Mouse (Mus musculus) adipocyte (in vitro differentiated cells): ENCODE results near the gene Etv6.
"Not testable (repeated sequence)": the region's sequence is repeated elsewhere in the genome, so short reads cannot be mapped to it uniquely, and the experiment has no call there.

Experiments
- DNase-seq: peaks from one replicate; pipeline ENCODE4 v3.0.0-alpha.2; 2016; ENCODE audit warnings: low spot score

Etv6 gene

DNA sequence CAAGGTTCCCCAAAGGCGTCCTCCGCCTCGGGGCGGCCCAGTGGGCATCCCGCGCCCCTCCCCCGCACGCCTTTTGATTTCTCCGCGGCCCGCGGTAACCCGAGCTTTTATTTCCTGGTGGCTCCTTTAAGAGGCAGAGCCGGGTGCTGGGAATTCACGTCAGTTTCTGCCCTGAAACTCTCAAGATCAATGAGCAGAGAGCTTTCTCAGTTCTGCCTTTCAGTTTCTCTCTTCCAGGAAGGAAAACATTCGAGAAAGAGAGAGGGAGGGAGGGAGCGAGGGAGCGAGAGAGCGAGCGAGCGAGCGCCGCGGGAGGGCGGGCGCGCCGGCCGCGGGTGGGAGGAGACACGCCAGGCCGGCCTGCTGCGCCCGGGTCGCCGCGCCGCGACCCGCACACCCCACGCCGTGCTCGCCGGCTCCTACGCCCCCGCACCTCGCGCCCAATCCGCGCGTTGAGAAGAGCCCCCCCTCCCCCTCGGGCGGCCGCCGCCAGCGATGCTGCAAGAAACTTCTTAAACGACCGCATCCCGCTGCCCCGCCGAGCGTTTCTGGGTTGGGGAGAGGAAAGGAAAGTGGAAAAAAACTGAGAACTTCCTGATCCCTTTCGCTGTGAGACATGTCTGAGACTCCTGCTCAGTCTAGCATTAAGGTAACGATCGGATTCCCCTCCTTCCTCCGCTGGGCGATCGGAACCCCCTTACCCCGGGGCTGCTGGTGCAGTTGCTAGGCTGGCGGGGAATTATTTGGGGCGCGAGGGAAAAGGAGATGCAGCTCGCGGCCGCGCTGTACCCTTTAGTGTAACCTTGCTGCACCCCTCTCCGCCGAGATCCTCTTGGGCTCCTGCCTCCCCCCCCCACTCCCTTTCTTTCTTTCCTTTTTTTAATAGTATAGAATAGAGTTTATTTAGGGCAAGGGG is at the start of gene Etv6:
Etv6 (plus strand) TSS at position 211 of the 916 bp plus-strand sequence.
- DNase-seq: peak; percentile 93

DNA sequence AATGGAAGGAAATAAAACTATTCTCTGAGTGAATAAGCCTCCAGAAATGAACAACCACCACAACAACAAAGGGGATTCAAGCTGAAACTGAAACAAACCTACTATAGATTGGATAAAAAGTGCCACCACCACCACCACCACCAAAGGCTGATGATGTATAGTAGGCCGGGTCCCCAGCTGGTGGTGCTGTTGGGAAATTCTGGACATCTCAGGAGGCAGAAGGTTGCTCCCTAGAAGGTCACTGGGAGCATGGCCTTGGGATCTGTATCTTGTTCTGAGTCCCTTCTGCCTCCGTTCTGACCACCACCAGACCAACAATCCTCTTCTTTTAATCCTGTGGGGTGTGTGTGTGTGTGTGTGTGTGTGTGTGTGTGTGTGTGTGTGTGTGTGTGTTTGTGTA is 49.3 kb upstream of the Etv6 start:
- no peak for DNase-seq

DNA sequence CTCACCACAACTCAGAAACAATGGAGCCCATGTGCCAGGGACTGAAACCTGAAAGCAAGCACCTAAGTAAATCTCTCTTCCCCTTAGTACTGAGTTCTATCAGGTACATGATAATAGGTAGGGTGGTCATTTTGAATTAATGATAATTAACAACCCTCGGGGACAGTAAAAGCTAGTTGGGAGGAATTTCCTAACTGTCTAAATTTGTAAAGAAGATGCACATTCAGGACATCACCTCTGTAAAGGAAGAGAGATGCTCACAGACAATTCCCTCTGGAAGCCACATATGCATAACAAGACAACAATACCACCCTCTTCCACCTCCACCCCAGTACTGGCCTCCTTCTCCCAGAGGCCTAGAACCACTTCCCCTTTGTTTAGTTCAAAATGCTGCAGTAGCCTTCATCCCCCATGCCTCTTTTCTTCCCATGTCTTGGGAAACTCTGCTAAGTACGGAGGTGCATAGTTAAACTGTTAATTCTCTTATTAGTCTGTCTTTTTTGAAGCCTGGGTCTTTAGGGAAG is 48.4 kb upstream of the Etv6 start:
- DNase-seq: no peak

DNA sequence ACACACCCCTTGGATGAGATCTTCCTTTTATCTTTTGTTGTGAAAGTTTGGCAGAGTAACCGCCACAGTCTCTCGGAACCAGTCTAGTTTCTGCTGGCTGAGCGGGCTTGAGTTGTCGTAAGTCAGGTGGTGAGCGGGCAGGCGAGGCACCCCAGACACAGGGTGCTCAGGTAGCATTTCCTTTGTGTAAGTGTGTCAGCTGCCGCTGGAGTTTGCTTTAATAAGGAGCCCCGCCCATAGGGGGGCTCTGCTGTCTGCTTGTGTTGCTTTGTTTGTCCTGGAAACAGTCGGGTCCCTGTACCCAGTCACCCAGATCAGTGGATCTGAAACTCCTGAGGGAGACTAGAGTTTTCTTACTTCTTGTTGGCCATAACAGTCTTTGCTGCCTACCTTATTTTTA is 47.5 kb upstream of the Etv6 start:
- no peak for DNase-seq

DNA sequence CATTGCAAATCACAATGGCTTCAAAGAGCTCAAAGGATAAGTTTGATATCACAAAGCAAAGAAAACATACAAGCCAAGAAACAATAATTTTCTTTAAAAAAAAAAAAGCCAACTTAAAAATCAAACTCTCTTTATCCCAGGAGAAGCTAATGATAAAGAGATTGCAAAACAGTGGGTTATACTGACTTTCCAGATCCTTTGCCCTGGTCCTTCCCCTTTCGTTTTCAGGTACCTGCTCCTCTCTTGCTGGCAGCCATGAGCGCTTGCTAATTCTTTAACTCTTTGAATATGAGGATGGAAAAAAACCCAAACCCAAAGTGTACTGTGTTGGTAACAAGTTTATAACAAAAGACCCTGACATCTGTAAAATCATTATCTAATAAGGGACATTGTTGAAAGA is 38.0 kb upstream of the Etv6 start:
- DNase-seq: no peak

DNA sequence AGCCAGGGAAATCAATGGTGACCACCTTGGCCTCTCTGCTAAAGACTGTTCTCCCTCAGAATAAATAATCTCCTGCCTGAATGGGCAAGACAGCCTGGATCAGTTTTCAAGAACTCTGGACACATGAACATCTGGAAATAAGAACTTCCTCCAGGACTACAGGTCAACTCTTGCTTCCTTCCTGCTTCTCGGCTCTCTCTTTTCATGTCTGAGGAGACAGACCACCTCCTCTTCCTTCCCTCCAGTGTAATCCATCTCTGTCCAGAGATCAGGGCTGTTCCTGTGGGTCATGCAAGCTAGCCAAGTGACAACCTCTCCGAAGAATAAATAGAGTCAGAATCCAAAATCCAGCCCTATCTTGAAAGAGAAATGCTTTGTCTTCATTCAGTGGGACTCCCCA is 37.6 kb upstream of the Etv6 start:
- no peak for DNase-seq

DNA sequence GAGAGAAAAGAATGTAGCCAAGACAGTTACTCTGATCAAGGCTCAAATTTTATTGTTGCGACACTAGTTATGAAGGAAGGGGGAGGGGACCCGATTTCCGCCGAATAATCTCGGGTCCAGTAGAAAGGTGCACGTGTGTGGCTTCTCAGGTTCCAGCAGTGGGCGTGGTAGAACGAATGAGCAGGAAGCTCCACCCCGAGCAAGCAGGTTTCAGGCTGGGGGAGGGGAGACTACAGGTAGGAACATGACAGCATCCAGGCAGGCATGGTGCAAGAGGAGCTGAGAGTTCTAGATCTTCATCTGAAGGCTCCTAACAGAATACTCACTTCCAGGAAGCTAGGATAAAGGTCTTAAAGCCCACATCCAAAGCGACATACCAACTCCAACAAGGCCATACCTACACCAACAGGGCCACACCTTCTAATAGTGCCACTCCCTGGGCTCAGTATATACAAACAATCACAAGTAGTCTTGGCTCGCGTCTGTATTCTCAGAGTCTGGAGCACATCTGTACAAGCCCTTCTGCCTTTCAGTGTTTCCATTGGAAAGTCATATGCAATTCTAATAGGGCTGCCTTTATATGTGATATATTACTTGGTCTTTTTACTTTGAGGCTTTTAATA is 20.9 kb upstream of the Etv6 start:
- not testable (repeated sequence) for DNase-seq

DNA sequence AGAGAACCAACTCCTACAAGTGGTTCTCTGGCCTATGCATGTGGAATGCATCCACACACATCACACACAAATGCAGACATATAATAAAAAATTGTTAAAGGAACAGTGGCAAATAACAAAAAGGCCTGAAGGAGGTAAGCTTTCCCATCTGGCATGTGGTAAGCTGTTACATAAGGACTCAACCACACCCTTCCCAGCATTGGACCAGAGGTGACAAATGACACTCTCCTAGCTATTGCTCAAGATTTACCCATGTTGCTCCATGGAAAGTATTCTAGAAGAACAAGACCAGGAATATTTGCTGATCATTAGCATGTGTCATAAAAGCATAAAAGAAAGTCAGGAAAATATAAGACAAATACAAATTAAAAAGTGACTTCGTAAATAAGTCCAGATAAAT is 16.7 kb upstream of the Etv6 start:
- DNase-seq: peak; percentile 85

DNA sequence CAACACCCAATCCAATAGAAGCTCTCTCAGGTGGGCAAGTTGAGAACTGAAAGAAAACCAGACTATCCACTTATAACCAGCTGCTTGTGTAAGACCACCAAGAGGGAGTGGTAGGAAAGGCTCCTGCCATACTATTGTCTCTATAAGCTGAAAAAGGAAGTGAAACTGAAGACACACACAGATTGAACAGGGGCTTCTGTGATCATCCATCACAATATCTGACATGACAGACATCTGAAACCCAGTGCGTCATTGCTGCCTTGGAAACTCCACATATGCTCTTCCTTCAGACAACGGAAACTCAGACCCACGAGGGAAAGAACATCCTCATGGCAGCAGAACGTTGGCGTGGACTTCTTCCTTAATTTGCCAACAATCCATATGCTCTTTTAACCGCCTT is 14.7 kb upstream of the Etv6 start:
- DNase-seq: no peak

DNA sequence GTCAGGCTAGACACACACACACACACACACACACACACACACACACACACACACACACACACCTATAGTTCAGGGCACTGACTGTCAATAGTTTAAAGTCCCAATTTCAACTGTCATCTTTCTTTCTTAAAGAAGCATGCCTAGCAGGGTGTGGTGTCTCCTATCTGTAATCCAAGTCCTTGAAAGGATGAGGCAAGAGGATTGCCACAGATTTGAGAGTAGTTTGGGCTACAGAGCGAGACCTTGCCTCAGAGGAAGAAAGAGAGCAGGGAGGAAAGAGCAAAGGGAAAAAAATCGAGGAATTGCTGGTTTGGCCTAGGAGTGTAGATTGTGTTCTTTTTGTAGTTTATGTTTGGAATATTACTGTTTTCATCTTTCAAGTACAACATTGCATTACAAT is 9.2 kb upstream of the Etv6 start:
- DNase-seq: no peak

DNA sequence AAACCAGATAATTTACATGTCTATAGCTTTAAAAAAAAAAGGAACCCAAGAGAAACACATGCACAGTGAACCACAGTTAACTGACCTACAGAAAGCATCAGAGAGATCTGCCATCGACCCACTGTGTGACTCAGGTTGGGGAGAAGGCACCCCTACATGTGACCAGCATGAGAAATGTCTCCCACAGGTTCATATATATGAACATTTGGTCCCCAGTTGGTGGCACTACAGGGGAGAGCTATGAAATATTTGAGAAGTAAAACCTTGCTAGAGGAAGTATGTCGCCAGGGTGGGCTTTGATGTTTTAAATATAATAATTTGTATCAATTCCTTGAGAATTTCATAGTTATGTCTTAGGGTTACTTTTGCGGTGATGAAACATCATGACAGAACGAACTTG is 8.5 kb upstream of the Etv6 start:
- DNase-seq: no peak

DNA sequence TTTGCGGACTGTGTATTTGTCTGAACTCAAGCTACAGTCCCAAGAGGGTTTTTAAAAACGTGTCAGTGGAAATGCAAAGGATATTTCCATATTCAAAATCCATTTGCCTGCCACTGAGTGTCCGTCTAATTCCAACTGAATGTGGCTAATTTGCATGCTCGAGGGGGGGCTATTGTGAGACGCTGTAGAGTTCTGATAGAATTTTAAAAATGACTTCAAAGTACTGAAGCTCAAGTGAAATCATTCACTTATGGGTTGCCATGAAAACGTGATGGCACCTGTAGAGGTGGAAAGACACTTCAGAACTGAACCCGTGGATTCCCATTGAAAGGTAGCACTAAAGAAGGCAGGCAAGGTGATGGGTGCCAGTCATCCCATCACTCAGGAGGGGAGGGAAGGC is 3.0 kb upstream of the Etv6 start:
- no peak for DNase-seq

DNA sequence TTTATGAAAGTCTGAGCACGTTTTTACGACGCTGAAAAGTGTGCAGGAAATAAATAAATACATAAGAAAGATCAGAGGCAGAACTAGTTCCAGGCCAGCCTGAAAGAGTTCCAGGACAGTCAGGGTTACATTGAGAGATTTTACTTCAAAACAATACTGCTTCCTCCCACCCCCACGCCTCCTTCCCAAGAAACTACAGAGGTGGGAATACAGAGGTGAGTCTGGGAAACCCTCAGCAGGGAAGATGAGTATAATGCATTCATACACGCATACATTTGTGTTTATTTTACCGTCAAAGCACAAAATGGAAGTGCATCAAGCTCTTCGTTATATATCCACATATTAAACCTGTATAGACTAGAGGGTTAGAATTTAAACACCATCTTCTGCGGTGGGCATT is 1.1 kb upstream of the Etv6 start:
- peak; percentile 40 for DNase-seq

DNA sequence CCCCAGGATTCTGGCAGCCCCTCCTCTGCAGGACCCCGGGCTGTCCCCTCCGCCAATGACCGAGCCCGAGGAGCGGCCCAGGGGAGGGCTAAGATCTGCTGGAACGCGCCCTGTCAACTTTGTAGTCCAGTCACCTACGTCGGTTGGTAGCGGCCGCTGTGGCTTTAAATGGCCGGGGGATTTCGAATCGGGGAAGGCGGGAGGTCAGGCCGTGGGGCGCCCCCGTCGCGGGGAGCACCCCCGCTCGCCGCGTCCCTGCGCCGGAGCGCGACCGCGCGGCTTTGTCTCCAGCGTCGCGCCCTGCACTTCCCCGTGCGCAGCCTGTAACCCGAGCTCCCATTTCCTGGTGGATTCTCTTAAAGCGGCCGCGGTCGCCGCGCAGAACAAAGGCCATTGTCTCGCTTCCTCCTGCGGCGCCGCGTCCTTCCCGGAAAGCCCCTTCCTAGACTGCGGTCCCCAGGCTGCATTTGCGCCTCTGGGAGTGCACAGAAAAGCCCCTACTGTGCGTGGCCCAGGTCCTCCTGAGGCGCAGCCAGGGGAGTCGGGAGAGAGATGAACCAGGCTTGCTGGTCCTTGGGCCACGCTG is 503 bp upstream of the Etv6 start:
- peak; percentile 82 for DNase-seq

DNA sequence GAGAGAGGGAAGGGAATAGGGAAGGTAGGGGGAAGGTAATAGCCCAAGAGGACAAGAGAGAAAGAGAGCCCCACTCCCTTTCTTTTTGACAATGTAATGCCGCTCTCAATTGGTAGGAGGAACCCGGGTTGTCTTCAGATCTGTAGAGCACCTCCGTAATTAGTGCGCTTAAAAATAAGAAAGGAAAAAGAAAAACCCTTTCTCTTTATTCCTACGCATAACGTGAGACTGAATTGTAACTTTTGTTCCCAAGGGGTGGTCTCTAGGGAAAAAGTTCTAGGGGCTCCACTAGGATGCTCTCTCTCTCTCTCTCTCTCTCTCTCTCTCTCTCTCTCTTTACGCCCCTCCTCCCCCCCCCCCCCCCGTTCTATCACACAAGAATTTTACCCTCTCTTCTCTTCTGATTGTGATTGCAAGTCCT is 1.0 kb downstream of the Etv6 start:
- DNase-seq: peak; percentile 30

DNA sequence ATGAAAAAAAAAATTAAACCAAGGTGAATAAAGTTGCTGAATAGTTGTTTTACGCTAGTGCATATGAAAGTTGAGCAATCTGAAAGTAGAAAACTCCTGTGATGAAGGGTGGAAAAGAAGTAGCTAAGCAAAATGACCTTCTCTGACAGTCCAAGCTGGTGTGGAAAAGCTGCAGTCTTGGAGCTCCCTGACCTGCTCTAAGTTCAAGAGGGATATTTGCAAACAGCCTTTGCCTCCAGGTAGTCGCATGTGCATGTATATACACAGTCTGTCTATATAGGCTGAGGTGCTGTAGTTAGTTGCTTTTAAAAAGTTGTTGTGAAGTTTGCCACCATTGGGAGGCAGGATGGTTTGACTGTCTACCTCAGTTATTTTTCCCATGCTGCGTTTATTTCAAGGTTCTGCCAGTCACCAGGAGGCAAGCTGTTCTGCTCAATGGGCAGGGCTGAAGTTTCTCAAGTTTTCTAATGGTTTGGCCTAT is 1.5 kb downstream of the Etv6 start:
- DNase-seq: peak; percentile 55

DNA sequence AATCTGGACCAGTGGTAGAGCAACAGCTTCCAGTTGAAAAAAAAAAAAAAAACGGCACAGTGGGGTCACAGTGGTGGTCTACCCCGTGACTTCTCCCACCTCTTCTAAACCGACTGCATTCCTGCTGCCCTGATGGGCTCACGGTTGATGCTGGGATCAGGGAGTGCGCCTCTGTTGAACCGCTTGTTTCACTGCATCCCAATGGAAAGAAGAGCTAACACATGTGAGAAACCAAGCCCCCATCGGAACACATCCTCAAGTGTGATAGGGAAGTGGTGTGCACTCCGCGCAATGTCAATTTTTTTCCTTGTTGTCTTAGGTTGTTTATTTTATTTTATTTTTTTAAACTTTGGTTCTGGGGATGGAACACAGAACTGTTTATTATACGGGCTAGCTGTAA is 2.5 kb downstream of the Etv6 start:
- no peak for DNase-seq

DNA sequence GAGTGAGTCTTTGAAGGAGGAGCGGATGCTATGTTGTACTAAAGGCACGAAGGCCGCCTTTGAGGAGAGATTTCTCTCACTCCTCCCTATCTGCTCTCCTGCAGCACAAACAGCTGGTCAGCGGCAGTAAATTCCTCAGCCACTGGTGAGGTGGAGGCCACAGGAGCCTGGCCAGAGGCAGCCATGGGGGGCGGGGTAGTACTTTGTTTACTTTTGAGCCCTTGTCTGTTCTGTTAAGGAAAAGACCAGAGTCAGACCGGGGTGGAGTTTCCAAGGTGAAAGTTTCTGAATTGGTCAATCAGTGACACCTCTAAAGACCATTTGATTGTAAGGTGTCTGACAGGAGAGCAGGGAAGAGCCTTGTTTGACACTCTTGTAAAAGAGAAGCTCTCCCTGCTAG is 3.4 kb downstream of the Etv6 start:
- DNase-seq: no peak

DNA sequence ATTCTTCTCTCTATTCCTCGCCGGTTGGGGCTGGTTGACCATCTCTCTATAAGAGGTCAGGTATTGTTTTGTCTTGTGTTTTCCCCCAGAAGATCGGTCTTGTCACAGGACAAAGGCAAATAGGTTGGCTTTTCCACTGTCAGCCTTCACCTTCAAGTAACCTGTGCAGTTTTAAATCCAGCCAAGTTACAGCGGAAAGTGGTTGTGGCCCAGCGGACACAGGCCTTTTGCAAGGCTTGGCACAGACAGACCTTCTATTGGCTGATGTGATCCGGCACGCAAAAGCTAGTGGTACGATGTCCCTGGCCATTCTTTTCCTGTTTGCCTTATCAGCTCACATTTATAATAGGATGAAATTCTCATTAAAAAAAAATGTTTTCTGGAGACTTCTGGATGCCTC is 3.9 kb downstream of the Etv6 start:
- DNase-seq: no peak

DNA sequence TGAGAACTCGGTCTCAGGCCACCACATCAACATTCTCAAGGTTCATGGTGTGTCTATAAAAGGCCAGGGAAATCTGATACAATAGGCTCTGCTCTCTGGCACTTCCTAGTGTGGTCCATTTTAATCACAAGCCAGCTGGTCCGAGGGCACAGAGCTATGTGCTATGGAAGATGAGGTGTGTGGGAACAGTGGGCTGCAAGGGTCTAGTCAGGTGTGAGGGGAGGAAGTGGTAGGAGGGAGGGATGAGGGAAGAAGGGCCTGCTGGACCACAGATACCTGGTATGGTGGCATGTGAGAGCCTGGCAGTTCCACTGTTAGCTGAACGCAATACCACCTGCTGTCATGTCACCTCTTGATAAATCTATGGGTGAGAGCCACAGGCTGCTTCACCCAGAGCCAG is 4.8 kb downstream of the Etv6 start:
- DNase-seq: no peak

DNA sequence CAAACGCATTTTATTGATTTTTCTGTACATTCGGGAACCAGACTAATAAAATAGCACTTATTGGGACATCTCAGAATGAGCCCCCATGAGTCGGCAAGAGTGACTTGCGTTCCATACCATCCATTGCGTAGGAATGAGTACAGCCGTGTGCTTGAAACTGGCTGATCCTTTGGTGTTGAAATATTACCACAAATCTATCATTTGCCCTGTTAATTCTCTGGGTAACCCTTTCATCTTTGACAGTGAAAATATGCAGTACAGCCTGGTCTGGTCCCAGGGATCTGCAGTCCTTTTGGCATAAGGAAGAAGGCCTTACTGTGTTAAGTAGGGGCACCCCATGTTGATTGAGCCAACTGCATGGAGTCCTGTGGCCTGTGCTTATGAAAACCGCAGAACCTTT is 5.8 kb downstream of the Etv6 start:
- no peak for DNase-seq

DNA sequence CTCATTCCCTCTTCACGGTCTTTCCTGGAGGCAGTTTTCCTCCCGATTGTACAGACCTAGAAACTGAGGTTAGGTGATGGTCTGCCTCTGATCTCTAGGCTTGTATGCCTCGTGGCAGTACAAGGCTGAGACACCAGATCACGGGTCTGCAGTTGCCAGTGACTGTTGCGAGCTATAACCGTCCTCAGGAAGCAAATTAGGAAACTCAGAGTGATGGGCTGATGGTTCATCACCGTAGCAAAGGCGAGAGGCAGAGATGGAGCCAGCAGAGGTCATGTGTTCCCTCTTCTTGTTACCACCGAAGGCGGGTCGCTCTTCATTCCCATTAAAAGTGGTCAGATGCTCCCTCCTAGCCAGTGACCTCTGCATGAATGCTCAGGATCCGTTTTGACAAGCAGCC is 6.4 kb downstream of the Etv6 start:
- no peak for DNase-seq

DNA sequence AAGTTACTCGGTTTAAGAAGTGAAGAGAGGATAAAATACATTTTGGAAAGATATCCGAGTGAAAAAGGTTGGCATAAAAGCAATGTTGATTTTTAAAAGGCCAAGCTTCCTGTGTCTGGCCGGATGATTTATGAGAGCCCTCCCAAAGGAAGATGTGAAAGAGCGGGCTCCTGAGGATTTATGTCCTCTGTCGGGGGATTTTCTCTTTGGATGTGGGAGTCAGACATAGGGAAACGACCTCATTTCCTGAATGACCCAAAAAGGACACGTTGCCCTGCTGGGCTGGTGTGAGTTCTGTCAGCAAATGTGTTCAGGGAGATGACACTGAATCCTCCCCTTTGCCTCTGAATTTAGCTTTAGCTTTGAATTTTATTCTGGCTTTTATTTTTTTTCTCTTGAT is 8.0 kb downstream of the Etv6 start:
- DNase-seq: no peak
